Comparison of ENCODE assay signal across 23 mouse cellular contexts in genomic region chr1:96482816-96483215, GRCm38 (mm10).
DNase-seq lines count a peak whose midpoint lies in the region; TF ChIP-seq lines count a peak whose summit lies in the region.
"Had no signal": no experiment of that assay in that cellular context is flagged by ENCODE, and none has a peak within 500 bp of the region (broad histone marks: within the 10 kb centered on the region; RNA-seq: fewer than 3 reads in every experiment).

No protein-coding gene starts in this region.

- no peaks in the 10 kb centered on the region for H3K36me3 ChIP-seq in heart, embryonic 10.5 days
- H3K36me3 ChIP-seq in ES-E14 (ENCODE audit: control insufficient read depth, insufficient read depth, low read length, poor library complexity, severe bottlenecking): no peaks in the 10 kb centered on the region
- H3K36me3 ChIP-seq: embryonic facial prominence, embryonic 10.5 days; embryonic facial prominence, embryonic 12.5 days; forebrain, embryonic 15.5 days had no signal

- DNase-seq in heart, adult 11 months: peak; percentile 41
- DNase-seq in heart, embryonic 10.5 days (ENCODE audit: low spot score): no peak
- peak; percentile 9 for DNase-seq in ES-E14 (ENCODE audit: low read depth, low spot score)
- DNase-seq in R1 (ENCODE audit: low read depth, low spot score): peak; percentile 58
- DNase-seq in right cerebral cortex, adult 18-20 months: no peak
- no peak for DNase-seq in gastrocnemius, postnatal 4 days (ENCODE audit: low spot score in 2 of 2)
- no peak for DNase-seq in layer of hippocampus, adult 11-12 months (ENCODE audit: low spot score)
- DNase-seq: adrenal gland, adult 8-10 months; adrenal gland, postnatal 14 days; adrenal gland, postnatal 36 days; B cell, adult 2 months; cerebellum, adult 11-12 months; cerebellum, adult 2 months; cerebellum, adult 9-10 months; cerebellum, postnatal 10 days; cerebellum, postnatal 25 days; forebrain, postnatal 0 days had no signal

- H3K4me3 ChIP-seq in heart, embryonic 10.5 days: no peak overlapping the region
- no peak overlapping the region for H3K4me3 ChIP-seq in ES-E14 (ENCODE audit: insufficient read depth in 1 of 2, low read depth in 1 of 2, low read length in 2 of 2, poor library complexity in 1 of 2, severe bottlenecking in 1 of 2)
- H3K4me3 ChIP-seq: embryonic facial prominence, embryonic 10.5 days; embryonic facial prominence, embryonic 12.5 days; forebrain, embryonic 13.5 days; forebrain, embryonic 15.5 days had no signal

- H3K27me3 ChIP-seq in heart, embryonic 10.5 days (ENCODE audit: insufficient read depth, poor library complexity, severe bottlenecking): no peaks in the 10 kb centered on the region
- H3K27me3 ChIP-seq: CH12.LX; embryonic facial prominence, embryonic 12.5 days; forebrain, embryonic 13.5 days; forebrain, embryonic 15.5 days; Patski had no signal

- 80% methylated on average over 1 of the region's 1 CpGs for WGBS in heart, embryonic 10.5 days

- no peak overlapping the region for H3K27ac ChIP-seq in heart, embryonic 10.5 days
- H3K27ac ChIP-seq in ES-E14 (ENCODE audit: insufficient read depth, low read depth, low read length, poor library complexity, severe bottlenecking): no peak overlapping the region
- H3K27ac ChIP-seq: embryonic facial prominence, embryonic 10.5 days; embryonic facial prominence, embryonic 12.5 days; forebrain, embryonic 13.5 days; forebrain, embryonic 15.5 days had no signal

- H3K9me3 ChIP-seq in heart, embryonic 10.5 days: no peaks in the 10 kb centered on the region
- H3K9me3 ChIP-seq in ES-E14 (ENCODE audit: control insufficient read depth, insufficient read depth, low read depth, low read length): no peaks in the 10 kb centered on the region
- H3K9me3 ChIP-seq: embryonic facial prominence, embryonic 10.5 days; embryonic facial prominence, embryonic 12.5 days; forebrain, embryonic 13.5 days; forebrain, embryonic 15.5 days had no signal

- in situ Hi-C loops in ES-E14 (cut with MboI; ENCODE audit: low sequenced_read_pairs in 2 of 2, unreplicated experiment in 2 of 2): no loop called here

- no peaks in the 10 kb centered on the region for H3K4me1 ChIP-seq in heart, embryonic 10.5 days
- no peaks in the 10 kb centered on the region for H3K4me1 ChIP-seq in ES-E14 (ENCODE audit: control insufficient read depth in 2 of 2, insufficient read depth in 2 of 2, low read length in 2 of 2, poor library complexity in 1 of 2)
- H3K4me1 ChIP-seq: embryonic facial prominence, embryonic 10.5 days; embryonic facial prominence, embryonic 12.5 days; forebrain, embryonic 13.5 days; forebrain, embryonic 15.5 days had no signal

- no peak overlapping the region for H3K9ac ChIP-seq in ES-E14 (ENCODE audit: insufficient read depth, low read depth, low read length, poor library complexity, severe bottlenecking)
- H3K9ac ChIP-seq: embryonic facial prominence, embryonic 12.5 days; forebrain, embryonic 13.5 days; forebrain, embryonic 15.5 days; forebrain, postnatal 0 days had no signal

TF ChIP-seq in ES-E14, 5 proteins besides CTCF, POLR2A, EP300 and RAD21:
- TF ChIP-seq MAFK (IDR thresholded peaks at IDR 0.05; ENCODE audit: insufficient read depth, low read depth, low read length): no peak
- TF ChIP-seq CHD2 (IDR thresholded peaks at IDR 0.05; ENCODE audit: low read depth, low read length): no peak
- no peak for TF ChIP-seq ZNF384 (IDR thresholded peaks at IDR 0.05; ENCODE audit: low read depth, low read length)
- TF ChIP-seq ZC3H11A (IDR thresholded peaks at IDR 0.05; ENCODE audit: borderline replicate concordance, low read depth, low read length): no peak
- TF ChIP-seq HCFC1 (IDR thresholded peaks at IDR 0.05; ENCODE audit: borderline replicate concordance, insufficient read depth, low read length): no peak

Comparison
In these comparisons a context has a peak if more than half of its experiments do, and no peak if none do; other contexts are left out.
1. DNase-seq: peak in heart, adult 11 months (single experiment), ES-E14 (single experiment) and R1 (single experiment); none in heart, embryonic 10.5 days (single experiment), right cerebral cortex, adult 18-20 months (single experiment), gastrocnemius, postnatal 4 days (0 of 2) and layer of hippocampus, adult 11-12 months (single experiment).